Mouse (Mus musculus) forebrain, embryonic 14.5 days (tissue): ENCODE measurements around the gene Nip7. TPM values are rescaled to one million over a fixed set of nuclear protein-coding genes. Genes with fewer than 3 reads are reported as not detected.

Experiments
- ATAC-seq: fragments of 200-750 bp; cut with Nextera tagmentation; 2 replicates; pipeline ENCODE4 v1.8.0; 2017; ENCODE audit warnings: mild to moderate bottlenecking, moderate library complexity
- DNase-seq: peaks from one replicate; pipeline ENCODE4 v3.0.0-alpha.2; 2015; ENCODE audit warnings: low spot score
- H3K27ac ChIP-seq: fragments of 300-500 bp; sonication (generic); 2 replicates; pipeline ENCODE4 v1.5.1; 2014; ENCODE audit warnings: low read depth, mild to moderate bottlenecking, control low read depth, low read length, moderate library complexity
- H3K27me3 ChIP-seq: fragments of 300-500 bp; sonication (generic); replicated peaks from 2 replicates; pipeline ENCODE4 v1.6.1; 2014; ENCODE audit warnings: low read length, control low read depth, mixed read lengths; ENCODE audit not compliant: control insufficient read depth, insufficient read depth
- H3K36me3 ChIP-seq: fragments of 300-500 bp; sonication (generic); 2 replicates; pipeline ENCODE4 v1.6.1; 2014; ENCODE audit warnings: low read length, control low read depth; ENCODE audit not compliant: control insufficient read depth, insufficient read depth
- H3K4me1 ChIP-seq: fragments of 300-500 bp; sonication (generic); 2 replicates; pipeline ENCODE4 v1.6.1; 2014; ENCODE audit warnings: antibody characterized with exemption, low read length, control low read depth; ENCODE audit not compliant: control insufficient read depth, insufficient read depth
- H3K4me2 ChIP-seq: fragments of 300-500 bp; sonication (generic); 2 replicates; pipeline ENCODE4 v1.6.1; 2014; ENCODE audit warnings: mild to moderate bottlenecking, control low read depth, low read length
- H3K4me3 ChIP-seq: fragments of 300-500 bp; sonication (generic); 2 replicates; pipeline ENCODE4 v1.5.1; 2014; ENCODE audit warnings: low read depth, low read length, control low read depth
- H3K9ac ChIP-seq: fragments of 300-500 bp; sonication (generic); 2 replicates; pipeline ENCODE4 v1.6.1; 2014; ENCODE audit warnings: mild to moderate bottlenecking, low read length, control low read depth, moderate library complexity
- H3K9me3 ChIP-seq: fragments of 300-500 bp; sonication (generic); replicated peaks from 2 replicates; pipeline ENCODE4 v1.6.1; 2016; ENCODE audit warnings: low read length, control low read depth, mixed read lengths; ENCODE audit not compliant: control insufficient read depth
- WGBS: fragments of 180-500 bp; shearing (Covaris S2); extraction: QIAGEN DNeasy Blood & Tissue Kit; methylation state at CpG from one replicate; pipeline ENCODE4 v1.1.7; 2014; 5-methylcytosine and 5-hydroxymethylcytosine counted together
- polyA plus RNA-seq: library from polyadenylated mRNA; unstranded; fragments of >200 nt; fragmentation: Nextera tagmentation; extraction: Ambion mirVana; gene quantifications from 2 replicates; pipeline ENCODE4 v1.2.1, GENCODE M21; 2014

Gene Nip7
- polyA plus RNA-seq, 1 experiment from 2014 or later = 106 TPM

DNA sequence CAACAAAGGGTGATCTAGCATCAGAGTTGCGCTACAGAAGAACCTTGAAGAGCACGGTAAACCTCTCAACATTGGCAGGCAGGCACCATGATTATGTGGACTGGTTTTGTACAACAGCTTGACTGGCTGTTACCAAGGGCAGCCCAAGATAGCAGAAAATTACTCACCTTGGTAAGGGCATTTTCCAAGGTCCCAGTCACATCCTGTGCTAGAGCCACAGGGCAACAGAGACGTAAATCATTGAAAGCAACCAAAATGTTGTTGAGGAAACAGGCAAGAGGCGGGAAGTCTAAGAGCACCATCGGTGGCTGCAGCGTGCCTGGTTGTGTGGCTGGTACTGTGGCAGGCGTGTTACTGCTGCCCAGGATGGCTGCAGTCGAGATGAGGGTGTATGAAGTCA is 4.6 kb upstream of the Nip7 start:
- Histone ChIP-seq H3K27me3 (no peaks in the 10 kb centered on the region), H3K4me1 (peaks cover 6% of the 10 kb centered on the region), H3K36me3 (peaks cover 55% of the 10 kb centered on the region), H3K9me3 (no peaks in the 10 kb centered on the region), H3K27ac (no peak overlapping the region), H3K4me3 (no peak overlapping the region), H3K9ac (no peak overlapping the region), H3K4me2 (no peak overlapping the region)
- 98% methylated on average over 8 of the region's 8 CpGs for WGBS
- no peak for ATAC-seq
- DNase-seq = no peak

DNA sequence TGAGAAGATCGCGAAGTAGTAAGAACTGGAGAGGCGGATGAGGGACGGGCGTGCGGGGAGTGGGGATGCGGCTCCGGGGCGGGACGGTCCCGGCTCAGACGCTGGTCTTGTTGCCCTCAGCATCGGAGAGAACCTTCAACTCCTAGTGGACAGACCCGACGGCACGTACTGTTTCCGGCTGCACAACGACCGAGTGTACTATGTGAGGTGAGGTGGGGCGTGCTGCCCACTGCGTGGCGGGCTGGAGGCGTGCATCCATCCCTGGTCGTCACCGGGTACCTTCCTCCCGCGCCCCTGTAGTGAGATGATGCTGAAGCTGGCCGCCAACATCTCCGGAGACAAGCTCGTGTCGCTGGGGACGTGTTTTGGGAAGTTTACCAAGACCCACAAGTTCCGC is 294 bp downstream of the Nip7 start:
- Histone ChIP-seq H3K9ac (peak overlapping the region; percentile 75), H3K27ac (no peak overlapping the region), H3K9me3 (no peaks in the 10 kb centered on the region), H3K4me1 (peaks cover 8% of the 10 kb centered on the region), H3K4me3 (peak overlapping the region; percentile 98), H3K4me2 (peak overlapping the region; percentile 97), H3K27me3 (no peaks in the 10 kb centered on the region), H3K36me3 (peaks cover 41% of the 10 kb centered on the region)
- WGBS = 1% methylated on average over 33 of the region's 33 CpGs
- no peak for DNase-seq
- ATAC-seq = no peak; the same call in 1 of the 2 replicates

DNA sequence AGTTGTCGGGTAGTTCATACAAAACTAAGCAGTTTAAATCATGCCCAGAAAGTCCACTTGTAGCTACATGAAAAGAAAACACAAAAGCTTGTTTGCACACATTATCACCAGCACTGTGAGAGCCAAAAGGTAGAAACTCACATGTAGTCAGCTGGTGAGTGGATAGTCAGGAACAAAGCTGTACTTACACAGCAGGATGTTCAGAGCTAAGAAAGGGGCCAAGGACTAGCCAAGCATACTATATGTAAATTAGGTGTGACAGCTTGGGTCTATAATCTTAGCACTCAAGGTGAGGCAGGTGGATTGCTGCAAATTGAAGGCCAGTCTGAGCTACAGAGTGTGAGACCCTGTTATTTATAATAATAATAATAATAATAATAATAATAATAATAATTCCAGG is 5.9 kb downstream of the Nip7 start:
- no peaks in the 10 kb centered on the region for H3K9me3 ChIP-seq
- no peak overlapping the region for H3K4me3 ChIP-seq
- H3K4me1 ChIP-seq = peaks cover 2% of the 10 kb centered on the region
- no peak overlapping the region for H3K27ac ChIP-seq
- DNase-seq (no peak), ATAC-seq (no peak)
- no peaks in the 10 kb centered on the region for H3K27me3 ChIP-seq
- H3K4me2 ChIP-seq = no peak overlapping the region
- 78% methylated on average over 1 of the region's 1 CpGs for WGBS
- H3K36me3 ChIP-seq = peaks cover 18% of the 10 kb centered on the region
- H3K9ac ChIP-seq = no peak overlapping the region

DNA sequence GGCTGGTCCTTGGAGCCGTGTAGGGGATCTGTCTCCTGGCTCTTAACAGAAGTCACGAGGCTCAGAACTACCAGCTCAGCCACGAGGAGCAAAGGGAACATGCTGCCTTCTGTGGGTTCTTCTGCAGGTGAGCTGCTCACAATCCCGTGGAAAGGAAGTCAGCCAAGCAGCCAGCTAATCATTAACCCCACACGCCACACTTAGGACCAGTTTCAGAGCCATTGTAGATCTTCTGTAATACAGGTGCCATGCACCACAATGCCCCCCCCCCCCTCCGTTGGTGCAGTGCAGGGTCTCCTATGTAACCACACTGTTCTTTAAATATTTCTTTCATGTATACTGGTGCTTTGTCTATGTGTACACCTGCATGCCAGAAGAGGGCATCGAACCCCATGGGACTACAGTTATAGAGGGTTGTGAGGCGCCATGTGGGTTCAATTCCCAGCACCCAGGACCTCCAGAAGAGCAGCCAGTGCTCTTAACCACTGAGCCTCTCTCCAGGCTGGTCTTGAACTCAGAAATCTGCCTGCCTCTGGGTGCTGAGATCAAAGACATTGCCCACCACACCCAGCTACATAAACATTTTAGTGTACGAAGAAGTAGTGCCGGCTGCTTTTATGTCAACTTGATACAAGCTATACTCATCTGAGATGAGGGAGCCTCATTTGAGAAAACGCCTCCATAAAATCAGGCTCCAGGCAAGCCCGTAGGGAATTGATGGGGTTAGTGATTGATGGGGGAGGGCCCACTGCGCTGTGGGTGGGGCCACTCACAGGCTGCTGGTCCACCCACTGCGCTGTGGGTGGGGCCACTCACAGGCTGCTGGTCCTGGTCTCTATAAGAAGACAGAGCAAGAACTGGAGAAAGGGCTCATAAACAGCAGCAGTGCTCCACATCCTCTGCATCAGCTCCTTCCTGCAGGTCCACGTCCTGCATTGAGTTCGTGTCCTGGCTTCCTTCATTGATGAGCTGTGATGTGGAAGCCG is 9.1 kb downstream of the Nip7 start, which contains the start of gene Tmed6:
Gene Tmed6 (minus strand): TSS at position 134 of the 986 bp plus-strand sequence.
- WGBS = 68% methylated on average over 17 of the region's 17 CpGs
- Histone ChIP-seq H3K4me3 (no peak within 1 kb of the TSS), H3K27me3 (no peaks in the 10 kb centered on the region), H3K4me1 (no peaks in the 10 kb centered on the region), H3K9me3 (no peaks in the 10 kb centered on the region), H3K4me2 (no peak within 1 kb of the TSS), H3K36me3 (peaks cover 22% of the 10 kb centered on the region), H3K9ac (no peak within 1 kb of the TSS), H3K27ac (no peak within 1 kb of the TSS)
- DNase-seq (no peak), ATAC-seq (no peak)

DNA sequence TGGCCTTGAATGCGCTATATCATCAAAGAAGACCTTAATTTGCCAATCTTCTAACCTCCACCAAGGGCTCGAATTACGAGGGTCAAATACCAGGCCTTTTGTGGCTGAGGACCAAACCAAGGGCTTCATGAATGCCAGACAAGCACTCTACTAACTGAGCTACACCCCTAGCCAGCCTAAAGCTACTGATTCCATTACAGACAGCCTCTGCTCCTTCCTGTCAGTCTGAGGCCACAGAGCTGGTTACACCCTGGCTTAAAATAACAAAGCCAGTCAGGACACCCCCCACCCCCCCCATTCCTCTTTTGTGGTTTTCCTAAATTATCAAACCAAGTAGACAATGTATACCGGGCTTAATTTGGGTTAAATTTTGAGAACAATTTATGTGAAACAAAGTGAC is 17.0 kb downstream of the Nip7 start:
- no peak overlapping the region for H3K9ac ChIP-seq
- no peaks in the 10 kb centered on the region for H3K9me3 ChIP-seq
- no peak overlapping the region for H3K4me2 ChIP-seq
- no peak overlapping the region for H3K4me3 ChIP-seq
- 86% methylated on average over 4 of the region's 4 CpGs for WGBS
- no peaks in the 10 kb centered on the region for H3K27me3 ChIP-seq
- DNase-seq (no peak), ATAC-seq (no peak)
- no peak overlapping the region for H3K27ac ChIP-seq
- no peaks in the 10 kb centered on the region for H3K4me1 ChIP-seq
- H3K36me3 ChIP-seq = peaks cover 87% of the 10 kb centered on the region

DNA sequence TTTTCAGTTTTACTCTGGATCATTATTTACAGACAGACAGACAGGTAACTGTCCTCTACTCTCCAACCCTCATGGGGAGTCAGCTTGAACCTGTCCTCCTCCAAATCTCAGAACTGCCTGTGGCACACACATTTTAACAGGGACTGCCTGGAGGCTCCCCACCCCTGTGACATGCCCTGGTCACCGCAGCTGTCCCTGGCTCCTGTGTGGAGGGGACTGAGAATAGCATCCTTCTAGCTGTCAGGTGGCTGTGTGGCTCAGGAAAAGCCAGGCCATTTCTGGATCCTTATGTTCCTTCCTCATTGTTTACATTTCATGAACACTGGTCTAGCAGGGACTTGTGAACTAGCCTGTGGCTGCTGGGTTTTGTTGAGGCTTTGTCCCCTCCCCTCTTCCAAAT is 17.5 kb downstream of the Nip7 start:
- H3K27me3 ChIP-seq = no peaks in the 10 kb centered on the region

DNA sequence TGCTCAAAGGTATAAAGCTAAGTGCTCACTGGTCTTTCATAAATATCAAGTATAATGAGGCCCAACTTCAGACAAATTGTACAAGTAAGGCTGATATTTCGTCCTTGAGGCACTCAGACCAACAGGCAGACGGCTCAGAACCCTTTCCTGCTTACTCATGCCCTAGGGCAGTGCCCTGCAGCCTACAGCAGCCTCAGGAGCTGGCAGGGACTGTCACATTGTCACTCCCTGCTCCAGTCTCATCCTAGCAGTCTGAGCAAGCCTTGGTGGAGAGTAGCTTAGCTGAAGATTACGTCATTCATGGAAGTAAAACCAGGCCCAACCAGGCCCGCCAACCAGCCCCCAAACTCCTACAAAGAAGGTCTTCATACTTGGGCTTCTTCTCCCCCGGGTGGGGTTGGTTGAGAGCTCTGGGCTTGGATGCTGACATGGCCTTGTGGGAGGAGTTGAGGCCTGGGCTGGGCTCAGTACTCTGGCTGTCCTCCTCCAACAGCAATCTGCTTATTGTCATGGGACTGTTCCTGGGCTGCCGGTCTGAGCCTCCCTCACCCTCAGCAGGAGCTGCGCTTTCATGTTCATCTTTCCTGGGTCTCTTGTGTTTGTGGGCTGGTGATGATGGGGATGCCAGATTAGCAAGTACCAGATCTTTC is 19.7 kb downstream of the Nip7 start:
- Histone ChIP-seq H3K36me3 (peaks cover 90% of the 10 kb centered on the region), H3K4me1 (no peaks in the 10 kb centered on the region), H3K27me3 (no peaks in the 10 kb centered on the region), H3K4me2 (no peak overlapping the region), H3K9me3 (no peaks in the 10 kb centered on the region), H3K27ac (no peak overlapping the region), H3K9ac (no peak overlapping the region), H3K4me3 (no peak overlapping the region)
- WGBS = 94% methylated on average over 7 of the region's 7 CpGs
- ATAC-seq (no peak), DNase-seq (no peak)

More for the DNA sequence above, 17.5 kb downstream of the Nip7 start:
- H3K36me3 ChIP-seq = peaks cover 87% of the 10 kb centered on the region
- 96% methylated on average over 1 of the region's 1 CpGs for WGBS
- ATAC-seq (no peak), DNase-seq (no peak)
- H3K27ac ChIP-seq = no peak overlapping the region
- H3K4me2 ChIP-seq = no peak overlapping the region
- H3K4me3 ChIP-seq = no peak overlapping the region
- H3K4me1 ChIP-seq = no peaks in the 10 kb centered on the region
- no peaks in the 10 kb centered on the region for H3K9me3 ChIP-seq
- no peak overlapping the region for H3K9ac ChIP-seq

DNA sequence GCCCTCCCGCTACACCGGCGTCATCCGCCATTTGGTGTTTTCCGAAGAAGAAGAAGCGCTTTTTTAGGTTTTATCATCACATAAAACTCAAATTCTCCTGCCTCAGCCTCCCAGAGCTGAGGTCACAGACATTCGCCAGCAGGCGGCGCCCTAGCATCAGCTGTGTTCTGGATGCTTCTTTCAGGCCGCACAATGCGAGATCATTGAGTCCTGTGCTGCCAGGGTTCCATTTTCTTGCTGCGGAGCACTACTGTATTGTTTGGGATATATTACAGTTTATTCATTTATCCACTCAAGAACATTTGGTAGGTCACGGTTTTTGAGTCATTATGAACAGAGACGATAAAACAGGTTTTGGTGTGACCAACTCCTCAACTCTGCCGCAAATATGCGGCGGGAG is 28.7 kb downstream of the Nip7 start:
- DNase-seq = no peak
- Histone ChIP-seq H3K4me3 (no peak overlapping the region), H3K36me3 (peaks cover 63% of the 10 kb centered on the region)

DNA sequence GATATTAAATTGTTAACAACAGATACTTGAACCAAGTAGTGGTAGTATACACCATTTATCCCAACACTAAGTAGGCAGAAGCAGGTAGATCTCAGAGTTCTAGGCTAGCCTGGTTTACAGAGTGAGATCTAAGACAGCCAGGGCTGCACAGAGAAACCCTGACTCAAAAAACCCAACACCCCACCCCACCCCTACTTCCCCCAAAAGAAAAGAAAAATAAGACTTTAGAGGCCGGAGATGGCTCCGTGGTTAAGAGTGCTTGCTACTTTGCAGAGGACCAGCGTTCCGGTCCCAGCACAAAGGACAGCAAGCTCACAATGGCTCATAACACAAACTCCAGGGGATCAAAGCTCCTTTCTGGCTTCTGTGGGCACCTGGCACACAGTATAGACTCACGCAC is 29.3 kb downstream of the Nip7 start:
- ATAC-seq (no peak), DNase-seq (no peak)
- H3K4me1 ChIP-seq = no peaks in the 10 kb centered on the region
- no peak overlapping the region for H3K27ac ChIP-seq
- no peaks in the 10 kb centered on the region for H3K9me3 ChIP-seq
- no peak overlapping the region for H3K9ac ChIP-seq
- WGBS = 97% methylated on average over 5 of the region's 5 CpGs
- H3K4me3 ChIP-seq = no peak overlapping the region
- no peak overlapping the region for H3K4me2 ChIP-seq
- no peaks in the 10 kb centered on the region for H3K27me3 ChIP-seq
- peaks cover 63% of the 10 kb centered on the region for H3K36me3 ChIP-seq

More for the DNA sequence above, 28.7 kb downstream of the Nip7 start:
- Histone ChIP-seq H3K9ac (no peak overlapping the region), H3K4me1 (no peaks in the 10 kb centered on the region), H3K9me3 (no peaks in the 10 kb centered on the region), H3K4me2 (no peak overlapping the region), H3K27ac (no peak overlapping the region), H3K27me3 (no peaks in the 10 kb centered on the region)
- no peak for ATAC-seq
- 97% methylated on average over 17 of the region's 17 CpGs for WGBS
